Mouse (Mus musculus): ENCODE data around the gene Pipox.

The Pipox gene

DNA sequence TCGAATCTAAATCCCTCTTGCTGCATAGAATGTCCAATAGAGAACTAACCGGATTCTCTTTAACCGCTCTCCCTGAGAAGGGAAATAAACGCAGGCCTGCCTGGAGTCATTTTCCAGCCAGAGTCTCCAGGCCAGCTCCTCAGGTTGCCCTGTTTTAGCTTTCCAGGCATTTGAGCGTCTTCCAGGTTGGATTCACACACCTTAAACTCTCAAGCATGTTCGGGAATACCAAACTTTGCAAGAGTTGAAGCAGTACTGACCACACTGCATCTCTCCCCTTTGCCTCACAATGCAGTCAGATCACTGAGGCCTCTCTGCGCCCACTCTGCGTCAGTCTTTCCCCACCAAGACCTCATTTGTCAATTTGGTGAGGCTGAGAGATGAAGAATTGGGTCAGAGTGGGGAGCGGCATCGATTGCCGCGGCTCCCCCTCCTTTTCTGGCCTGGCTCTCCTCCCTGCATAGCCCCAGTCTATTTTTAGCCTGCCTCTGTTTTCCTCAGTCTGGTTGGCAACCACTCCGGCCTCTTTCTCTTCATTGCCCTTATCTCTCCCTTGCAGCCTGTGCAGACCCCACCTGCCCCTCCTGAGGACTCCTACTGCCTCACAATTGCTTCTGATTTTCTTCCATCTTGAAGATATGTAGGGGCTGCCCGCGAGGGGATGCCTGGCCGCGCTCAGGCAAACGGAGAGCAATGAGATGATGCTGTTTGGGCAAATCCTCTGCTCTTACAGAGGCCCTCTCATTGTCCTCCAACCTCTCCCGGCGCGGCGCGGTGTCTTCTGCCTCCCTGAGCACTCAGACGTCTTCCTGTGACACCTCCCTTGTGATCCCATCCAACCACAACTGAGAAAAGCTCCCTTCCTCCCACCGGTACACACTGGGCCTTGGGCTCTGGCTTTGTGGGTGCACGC is 17.8 kb downstream of the Pipox start:
- peak; percentile 3 for DNase-seq (ENCODE audit: low read depth)

GRCm38 (mm10) chr11:77875269-77875668 is 18.6 kb downstream of the Pipox start:
- no peak for DNase-seq (ENCODE audit: low read depth)

DNA sequence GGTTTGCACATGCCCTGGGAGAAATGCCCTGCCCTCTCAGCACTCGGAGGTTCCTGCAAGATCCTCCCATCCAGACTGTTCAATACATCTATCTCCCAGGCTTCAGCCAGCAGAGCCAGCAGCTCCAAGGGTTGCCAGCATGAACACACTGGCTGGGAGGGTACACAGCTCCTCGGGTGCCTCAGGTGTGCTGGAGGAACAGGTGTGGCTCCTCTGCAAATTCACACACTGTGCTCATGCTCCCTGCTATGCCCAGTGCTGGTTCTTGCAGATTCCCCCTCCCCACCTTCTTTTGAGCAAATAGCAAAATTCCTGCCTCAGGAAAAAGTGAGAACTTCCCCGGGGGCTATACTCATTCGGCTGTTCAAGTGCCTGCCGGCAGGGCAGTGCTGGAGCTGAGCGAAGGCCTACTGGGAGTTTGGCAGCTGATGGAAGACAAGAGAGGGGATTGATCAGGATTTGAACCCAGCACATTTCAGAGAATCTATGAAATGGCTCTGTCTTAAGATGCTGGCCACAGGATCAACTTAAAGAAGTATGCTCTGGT is 19.1 kb downstream of the Pipox start:
- DNase-seq (ENCODE audit: low read depth) = no peak

DNA sequence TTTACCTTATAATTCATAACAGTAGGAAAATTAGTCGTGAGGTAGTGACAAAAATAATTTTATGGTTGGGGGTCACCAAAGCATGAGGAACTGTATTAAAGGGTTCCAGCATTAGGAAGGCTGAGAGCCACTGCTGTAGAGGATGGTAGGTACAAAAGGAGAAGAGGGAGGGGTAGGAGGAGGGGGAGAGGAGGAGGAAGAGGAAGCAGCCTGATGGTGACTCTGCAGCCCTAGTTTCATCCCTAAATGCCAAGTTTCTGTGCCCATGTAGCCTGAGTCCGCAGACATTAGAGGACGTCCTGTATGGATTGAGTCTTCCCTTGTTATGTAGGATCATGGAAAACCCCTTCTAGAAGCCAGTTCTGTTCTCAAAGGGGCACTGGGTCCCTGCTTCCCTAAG is 20.8 kb downstream of the Pipox start:
- no peak for DNase-seq (ENCODE audit: low read depth)

- peak; percentile 28 for DNase-seq (ENCODE audit: low read depth)
Observed at GRCm38 (mm10) chr11:77872685-77873084, 21.2 kb downstream of the Pipox start.

- no peak for DNase-seq (ENCODE audit: low read depth)
Observed at GRCm38 (mm10) chr11:77872236-77872635, 21.7 kb downstream of the Pipox start.

- DNase-seq (ENCODE audit: low read depth) = no peak
Observed at GRCm38 (mm10) chr11:77871436-77871835, 22.5 kb downstream of the Pipox start.

- DNase-seq (ENCODE audit: low read depth) = no peak
Observed at GRCm38 (mm10) chr11:77867419-77868083, 26.3 kb downstream of the Pipox start.

- no peak for DNase-seq (ENCODE audit: low read depth)
Observed at GRCm38 (mm10) chr11:77864771-77865170, 29.1 kb downstream of the Pipox start.

DNA sequence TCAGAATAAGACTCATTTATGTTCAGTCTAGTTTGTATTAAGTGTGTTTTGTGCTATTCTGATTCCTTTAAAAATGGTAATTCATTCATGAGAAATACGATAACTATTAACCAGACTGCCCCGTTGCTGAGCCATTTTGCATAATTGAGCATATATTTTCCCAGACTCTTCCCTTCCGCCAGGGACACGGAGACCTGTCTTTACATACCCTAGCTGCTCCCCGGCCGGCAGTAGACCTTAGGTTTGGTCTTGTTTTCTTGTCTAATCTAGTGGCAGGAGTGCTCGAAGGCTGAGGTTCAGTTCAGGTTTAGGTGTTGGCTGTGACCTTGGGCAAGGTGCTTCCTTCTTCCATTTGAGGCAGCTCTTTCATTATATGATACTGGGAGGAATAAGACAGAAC is 31.0 kb downstream of the Pipox start:
- no peak for DNase-seq (ENCODE audit: low read depth)

- DNase-seq (ENCODE audit: low read depth) = no peak
Observed at GRCm38 (mm10) chr11:77860947-77861346, 32.9 kb downstream of the Pipox start.

GRCm38 (mm10) chr11:77858589-77858988 is 35.3 kb downstream of the Pipox start:
- no peak for DNase-seq (ENCODE audit: low read depth)

DNA sequence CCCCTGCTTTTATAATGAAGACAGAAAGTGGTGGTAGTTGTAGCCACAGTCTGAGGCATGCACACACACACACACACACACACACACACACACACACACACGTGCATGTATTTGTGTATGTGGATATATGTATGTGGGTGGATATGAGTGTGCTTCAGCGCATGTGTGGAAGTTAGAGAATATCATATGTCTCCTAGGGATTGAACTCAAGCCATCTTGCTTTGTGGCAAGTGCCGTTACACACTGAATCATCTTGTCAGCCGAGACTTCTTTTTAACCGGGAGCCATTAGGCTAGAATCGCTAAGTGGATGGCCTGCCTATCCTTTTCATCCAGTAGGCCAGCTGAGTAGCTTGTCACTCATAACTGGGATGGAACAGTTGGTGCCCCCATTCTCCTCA is 36.8 kb downstream of the Pipox start:
- no peak for DNase-seq (ENCODE audit: low read depth)

- no peak for DNase-seq (ENCODE audit: low read depth)
Observed at GRCm38 (mm10) chr11:77855396-77855795, 38.5 kb downstream of the Pipox start.

DNA sequence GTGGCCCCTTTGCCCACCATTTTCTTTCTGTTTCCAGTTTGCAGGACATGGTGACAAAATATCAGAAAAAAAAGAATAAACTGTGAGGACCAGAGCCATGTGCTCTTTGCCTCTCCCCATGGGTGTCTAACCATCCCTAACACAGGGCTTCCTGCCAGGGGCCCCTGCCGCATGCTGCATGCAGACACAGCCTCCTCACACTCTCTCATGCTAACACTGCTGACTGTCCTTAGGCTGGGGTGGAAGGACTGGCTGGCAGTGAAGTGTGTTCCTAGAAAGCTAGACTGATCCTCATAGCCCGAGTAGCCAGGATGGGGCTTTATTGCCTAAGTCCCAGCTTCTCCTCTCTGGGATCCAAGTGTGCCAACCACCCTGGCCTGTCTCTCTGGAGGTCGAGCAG is 39.3 kb downstream of the Pipox start:
- no peak for DNase-seq (ENCODE audit: low read depth)

DNA sequence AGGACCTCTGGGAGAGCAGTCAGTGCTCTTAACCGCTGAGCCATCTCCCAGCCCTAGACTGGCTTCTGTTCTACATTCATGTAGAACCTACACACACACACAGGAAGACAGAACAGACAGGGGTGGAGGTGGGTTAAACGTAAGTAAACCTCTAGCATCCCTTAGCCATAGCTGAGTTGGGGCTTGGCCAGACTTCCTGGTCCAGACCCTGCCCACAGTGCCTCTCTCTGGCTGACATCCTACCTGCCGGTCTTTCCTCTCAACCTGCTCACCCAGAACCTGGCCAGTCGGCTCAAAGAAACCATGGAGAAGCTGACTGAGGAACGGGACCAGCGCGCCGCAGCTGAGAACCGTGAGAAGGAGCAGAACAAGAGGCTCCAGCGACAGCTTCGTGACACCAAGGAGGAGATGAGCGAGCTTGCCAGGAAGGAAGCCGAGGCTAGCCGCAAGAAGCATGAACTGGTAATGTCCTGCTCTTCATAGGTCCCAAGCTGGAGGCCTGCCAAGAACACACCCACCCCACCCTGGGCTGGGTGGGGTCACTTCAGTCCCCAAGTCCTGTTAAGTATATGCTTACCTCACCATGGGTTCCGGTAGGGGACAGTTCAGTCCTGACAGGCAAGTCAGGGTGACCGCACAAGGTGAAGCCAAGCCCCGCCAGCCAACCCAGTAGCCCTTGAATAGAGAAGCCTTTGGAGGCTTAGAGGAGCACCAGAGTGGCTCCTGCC is 40.8 kb downstream of the Pipox start:
- DNase-seq (ENCODE audit: low read depth) = no peak

DNA sequence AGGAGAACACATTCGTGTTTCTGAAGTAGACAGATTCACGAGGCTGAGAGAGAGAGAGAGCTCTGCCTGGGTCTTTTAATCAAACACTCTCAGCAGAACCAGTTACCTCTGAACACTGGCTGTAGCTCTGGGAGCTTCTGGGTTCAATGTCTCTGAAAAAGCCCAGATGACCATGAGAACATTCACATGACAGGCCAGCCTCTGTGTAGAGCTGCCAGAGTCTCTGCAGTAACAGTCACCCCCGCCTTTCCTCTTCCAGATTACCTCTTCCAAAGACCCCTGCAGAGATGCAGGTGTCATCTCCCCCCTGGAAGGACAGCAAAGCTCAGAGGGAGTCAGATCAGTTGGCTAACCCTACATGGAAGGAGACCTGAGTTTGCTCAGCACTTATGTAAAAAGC is 41.7 kb downstream of the Pipox start:
- no peak for DNase-seq (ENCODE audit: low read depth)

DNA sequence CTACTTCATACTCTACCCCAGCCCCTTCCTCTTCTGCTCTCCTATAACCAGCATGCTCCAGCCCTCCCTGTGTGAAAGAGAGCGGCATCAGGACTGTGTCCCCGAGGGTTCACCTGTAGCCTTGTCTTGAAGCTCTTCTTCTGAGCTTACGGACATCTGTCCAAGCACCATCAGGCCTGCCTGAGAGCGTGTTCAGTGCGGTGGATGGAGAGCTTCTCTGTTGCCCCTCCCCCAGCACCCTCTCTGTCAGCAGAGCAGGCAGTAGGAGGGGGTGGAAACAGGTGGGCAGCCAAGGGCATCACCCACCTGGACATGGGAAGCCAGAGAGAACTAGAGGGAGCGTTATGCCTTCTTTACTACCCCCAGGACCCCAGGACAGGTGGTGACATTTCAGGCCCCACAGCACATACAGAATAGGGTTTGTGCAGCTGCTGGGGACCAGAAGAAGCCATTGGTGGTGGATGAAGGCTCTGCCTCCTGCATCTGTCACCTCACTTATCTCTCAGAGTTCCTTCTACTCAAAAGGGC is 42.3 kb downstream of the Pipox start:
- DNase-seq (ENCODE audit: low read depth) = no peak

DNA sequence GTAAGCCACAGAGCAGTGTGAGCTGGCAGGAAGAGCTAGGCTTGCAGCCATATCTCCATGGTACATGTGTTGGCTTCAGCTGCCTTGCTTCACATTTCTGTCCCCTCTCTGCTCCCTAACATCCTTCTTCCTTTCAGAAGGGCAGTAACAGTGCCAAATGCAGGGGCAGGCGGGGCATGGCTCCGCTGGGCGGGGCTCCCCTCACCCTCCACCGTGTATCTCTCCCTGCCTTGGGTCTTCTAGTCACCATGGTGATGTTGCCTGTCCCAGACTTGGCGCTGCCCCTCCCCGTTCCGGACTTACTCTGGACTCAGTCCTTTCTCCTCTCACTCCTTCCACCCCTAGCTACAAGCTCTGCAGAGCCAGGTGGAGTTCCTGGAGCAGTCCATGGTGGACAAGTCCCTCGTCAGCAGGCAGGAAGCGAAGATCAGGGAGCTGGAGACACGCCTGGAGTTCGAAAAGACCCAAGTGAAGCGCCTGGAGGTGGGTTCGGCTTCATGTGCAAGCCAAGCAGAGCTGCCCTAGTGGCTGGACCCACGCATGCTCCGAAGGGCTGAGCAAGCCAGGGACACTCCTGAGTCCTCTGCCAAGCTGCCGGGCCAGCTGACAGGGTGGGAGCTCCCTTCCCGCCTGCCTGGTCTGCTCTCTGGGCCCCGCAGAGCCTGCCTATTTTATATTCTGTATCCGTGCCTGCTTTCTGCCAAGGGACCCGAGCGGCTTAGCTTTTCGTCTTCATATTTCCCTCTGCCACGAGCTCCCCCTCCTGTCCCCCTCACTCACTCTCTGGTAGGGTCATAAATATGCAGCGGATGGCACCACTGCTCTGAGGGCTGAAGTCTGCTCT is 43.3 kb downstream of the Pipox start:
- DNase-seq (ENCODE audit: low read depth) = no peak

DNA sequence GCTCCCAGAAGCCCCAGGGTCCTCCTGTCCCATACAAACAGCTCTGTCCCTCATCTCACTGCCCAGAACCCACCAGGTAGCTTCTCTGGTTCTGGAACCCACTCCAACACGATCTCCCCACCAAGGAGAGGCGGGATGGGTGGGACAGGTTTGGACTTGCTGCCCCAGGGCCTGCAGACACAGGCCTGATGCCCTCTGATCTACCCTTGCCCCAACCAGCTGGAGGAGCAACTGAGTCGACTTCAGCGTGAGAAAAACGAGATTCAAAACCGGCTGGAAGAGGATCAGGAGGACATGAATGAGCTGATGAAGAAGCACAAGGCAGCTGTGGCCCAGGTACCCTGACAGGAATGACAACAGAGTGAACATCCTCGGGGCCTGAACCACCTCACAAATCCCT is 44.7 kb downstream of the Pipox start:
- DNase-seq (ENCODE audit: low read depth) = no peak

GRCm38 (mm10) chr11:77848131-77848530 is 45.8 kb downstream of the Pipox start:
- DNase-seq (ENCODE audit: low read depth) = no peak
